8 mouse cellular contexts compared by ENCODE assay signal in the genomic region with DNA sequence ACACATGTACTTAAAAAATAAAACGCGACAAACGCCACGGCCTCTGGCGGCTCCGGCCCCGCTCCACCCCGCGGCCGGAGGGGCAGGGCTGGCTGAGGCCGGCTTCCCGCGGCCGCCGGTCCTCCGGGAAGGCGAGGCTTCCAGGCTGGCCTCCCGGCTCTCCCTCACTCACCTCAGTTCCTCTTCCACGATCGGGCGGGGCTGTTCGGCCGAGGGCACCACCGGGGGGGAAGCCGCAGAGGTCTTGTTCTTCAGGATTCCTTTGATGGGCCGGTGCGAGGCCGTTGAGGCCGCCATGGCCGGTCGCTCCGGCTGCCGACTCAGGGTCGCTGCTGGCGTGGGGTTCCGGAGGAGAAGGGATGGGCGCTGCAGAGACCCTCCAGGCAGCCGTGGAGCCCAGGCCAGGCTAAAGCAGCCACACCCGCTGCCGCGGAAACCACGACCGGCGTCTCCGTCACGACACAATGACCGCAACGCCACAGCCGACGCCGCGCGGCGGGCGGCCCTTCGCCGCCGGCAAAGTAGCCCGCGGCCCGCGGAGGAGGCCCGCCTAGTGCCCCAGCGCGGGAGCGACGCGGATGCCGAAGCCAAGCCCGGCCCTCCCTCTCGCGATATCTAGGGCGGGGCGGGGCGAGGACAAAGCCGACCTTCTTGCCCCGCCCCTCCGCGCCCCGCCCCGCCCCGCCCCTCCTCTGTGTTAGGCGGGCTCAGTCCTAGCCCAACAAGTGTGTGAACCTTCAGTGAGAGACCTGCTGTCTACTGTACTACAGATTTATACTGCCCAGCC. TPM values are rescaled to one million over a fixed set of nuclear protein-coding genes. Genes with fewer than 3 reads are reported as not detected.
DNase-seq lines count a peak whose midpoint lies in the region; ATAC-seq and TF ChIP-seq lines count a peak whose summit lies in the region.

Gene Ppp1r2, minus strand, starts transcription at position 604 of the 787 bp plus-strand sequence.

- intact Hi-C loops in left cerebral cortex, postnatal 10 days (cut with DNase I), result loop anchor here (5.0 kb wide), 2 partner anchors 72 to 73 kb away; partner anchors contain the start of gene Acap2

- ATAC-seq in megakaryocyte progenitor cell, adult 5-6 weeks (replicated peaks; ENCODE audit: poor library complexity), result peak; percentile 98

- peaks cover 5% of the 10 kb centered on the region; the same call in 1 of the 2 replicates for H3K4me1 ChIP-seq in cortical plate, adult 2 months (ENCODE audit: control insufficient read depth, insufficient read depth, low read length)

- no peak for TF ChIP-seq CTCF in cortical plate, adult 2 months (IDR thresholded peaks at IDR 0.05; ENCODE audit: extremely low read depth, insufficient read depth, low read length)

- peak; percentile 75; the same call in 1 of the 2 replicates for TF ChIP-seq POLR2A in cortical plate, adult 2 months (IDR thresholded peaks at IDR 0.05; ENCODE audit: extremely low read depth, insufficient read depth, low read length)

- H3K27ac ChIP-seq in cortical plate, adult 2 months (ENCODE audit: insufficient read depth, low read length), result peak within 1 kb of the TSS; percentile 94

- H3K4me3 ChIP-seq in cortical plate, adult 2 months (ENCODE audit: insufficient read depth, low read length), result peak within 1 kb of the TSS; percentile 91

- peak; percentile 93 to 97 for DNase-seq in adrenal gland, adult (ENCODE audit: inconsistent age in 2 of 2, low spot score in 1 of 2)
- peak; percentile 96 for DNase-seq in gastrocnemius, postnatal 10 days
- DNase-seq in hindlimb bud, embryonic 11.5 days (ENCODE audit: extremely low spot score, low read depth, low spot score), result peak; percentile 50
- DNase-seq in left cerebral cortex, postnatal 10 days (ENCODE audit: extremely low spot score in 1 of 2, low spot score in 2 of 2), result peak; percentile 77 to 97
- DNase-seq in right cerebral cortex, postnatal 10 days (ENCODE audit: low spot score in 2 of 2), result peak; percentile 92 to 94
- peak; percentile 95 for DNase-seq in urinary bladder, postnatal 14 days (ENCODE audit: low spot score)

RNA-seq across cellular contexts. Expression of gene Ppp1r2, which starts in this region (rescaled TPM):
- polyA plus RNA-seq in cortical plate, adult 2 months (2012; rRNA removed), result 62.2 and 64.2 TPM in 2 replicates
- total RNA-seq in gastrocnemius, postnatal 10 days (2021), result 10 to 100 TPM; 76.9 to 79.3 TPM
- 10 to 100 TPM; 65.8 to 71.9 TPM for total RNA-seq in left cerebral cortex, postnatal 10 days (2021)
- total RNA-seq in megakaryocyte progenitor cell, adult 5-6 weeks (2015), result 54.5 and 70.3 TPM in 2 replicates
- total RNA-seq in megakaryocyte progenitor cell, adult 5-6 weeks (2017), result 49.6 and 51.7 TPM in 2 replicates

Comparison
In these comparisons a context has a peak if more than half of its experiments do, and no peak if none do; other contexts are left out.
1. Peak in every context shown above with its lines: DNase-seq, ATAC-seq, H3K4me3 ChIP-seq and H3K27ac ChIP-seq.